18 mouse cellular contexts compared by ENCODE assay signal in the genomic region with DNA sequence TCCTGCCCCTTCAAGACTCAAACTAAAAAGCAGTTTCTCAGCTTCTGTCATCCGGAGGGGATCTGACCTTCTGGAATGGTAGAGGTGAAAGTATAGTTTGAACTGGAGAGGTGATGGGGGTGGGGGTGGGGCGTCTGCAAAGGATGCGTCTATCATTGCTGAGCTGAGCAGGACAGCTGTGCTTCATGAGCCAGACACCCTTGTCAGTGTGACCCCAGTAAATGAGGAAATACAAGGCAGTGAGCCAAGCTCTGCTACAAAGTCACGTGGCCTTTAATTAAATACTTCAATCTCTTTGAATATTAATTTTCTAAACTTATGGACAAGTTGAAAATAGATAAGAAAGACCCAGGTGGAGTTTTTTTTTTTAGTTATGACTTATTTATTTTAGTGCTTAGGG.
"Had no signal": no experiment of that assay in that cellular context is flagged by ENCODE, and none has a peak within 500 bp of the region (broad histone marks: within the 10 kb centered on the region; RNA-seq: fewer than 3 reads in every experiment).

No protein-coding gene starts in this region.

- H3K9me3 ChIP-seq: limb, embryonic 10.5 days; limb, embryonic 13.5 days; liver, embryonic 12.5 days; liver, embryonic 15.5 days; stomach, embryonic 15.5 days had no signal

- H3K27me3 ChIP-seq: limb, embryonic 13.5 days; liver, embryonic 12.5 days; liver, embryonic 15.5 days; stomach, embryonic 15.5 days had no signal

- H3K4me2 ChIP-seq: limb, embryonic 13.5 days; liver, embryonic 12.5 days; liver, embryonic 15.5 days; midbrain, embryonic 11.5 days; stomach, embryonic 15.5 days had no signal

- DNase-seq: kidney, adult 18-20 months; kidney, adult 9 months; kidney, postnatal 14 days; layer of hippocampus, adult 9-11 months; liver; midbrain, embryonic 14.5 days; right cerebral cortex, postnatal 14 days; spleen, adult 18-20 months; thymus, postnatal 25 days had no signal

- H3K27ac ChIP-seq: layer of hippocampus, adult 2 months; limb, embryonic 13.5 days; liver, embryonic 12.5 days; liver, embryonic 15.5 days; stomach, embryonic 15.5 days had no signal

- ATAC-seq: inflammation-experienced regulatory T-cells, adult 6 months; intestine, embryonic 16.5 days; liver, embryonic 12.5 days had no signal

- H3K9ac ChIP-seq: limb, embryonic 13.5 days; liver, embryonic 12.5 days; liver, embryonic 15.5 days; stomach, embryonic 15.5 days had no signal

- H3K4me3 ChIP-seq: layer of hippocampus, adult 2 months; limb, embryonic 10.5 days; limb, embryonic 13.5 days; liver, embryonic 12.5 days; liver, embryonic 15.5 days; stomach, embryonic 15.5 days had no signal

- H3K4me1 ChIP-seq: liver, embryonic 12.5 days; liver, embryonic 15.5 days had no signal

- H3K36me3 ChIP-seq: limb, embryonic 10.5 days; limb, embryonic 13.5 days; liver, embryonic 12.5 days; liver, embryonic 15.5 days; stomach, embryonic 15.5 days had no signal
